Mouse (Mus musculus) layer of hippocampus, adult 2 months (tissue): ENCODE data around the gene Pdia2. TPM values are rescaled to one million over a fixed set of nuclear protein-coding genes. Genes with fewer than 3 reads are reported as not detected.
"Not testable (repeated sequence)": the region's sequence is repeated elsewhere in the genome, so short reads cannot be mapped to it uniquely, and the experiment has no call there.

Experiments
- DNase-seq, 2 experiments: peaks; one replicate each; pipeline ENCODE4 v3.0.0; 2022; ENCODE audit warnings: low spot score in 2 of 2
- H3K27ac ChIP-seq: fragments of 200-600 bp; 2 replicates; pipeline ENCODE4 v1.8.1; 2022
- H3K4me3 ChIP-seq: fragments of 200-600 bp; 2 replicates; pipeline ENCODE4 v1.8.1; 2022; ENCODE audit warnings: mild to moderate bottlenecking
- CTCF ChIP-seq: fragments of 200-600 bp; conservative IDR thresholded peaks from 2 replicates; pipeline ENCODE4 v1.8.1; 2022; ENCODE audit warnings: antibody characterized with exemption, mild to moderate bottlenecking, moderate library complexity
- total RNA-seq, 2 experiments: library from RNA; stranded (reverse); gene quantifications; 2 replicates each; pipeline ENCODE4 v1.2.3; 2021

Gene Pdia2
- total RNA-seq, 2 experiments from 2014 or later: 0.61 TPM; not detected in 1

- DNase-seq: no peak
- H3K4me3 ChIP-seq: no peak overlapping the region
- no peak for TF ChIP-seq CTCF
- H3K27ac ChIP-seq: no peak overlapping the region
Observed at GRCm38 (mm10) chr17:26225150-26225549, 26.3 kb upstream of the Pdia2 start.

- no peak overlapping the region for H3K4me3 ChIP-seq
- no peak overlapping the region for H3K27ac ChIP-seq
- DNase-seq: no peak
- no peak for TF ChIP-seq CTCF
Observed at GRCm38 (mm10) chr17:26221508-26221907, 22.6 kb upstream of the Pdia2 start.

- Histone ChIP-seq H3K4me3 (no peak overlapping the region), H3K27ac (no peak overlapping the region)
- TF ChIP-seq CTCF: no peak
- no peak for DNase-seq
Observed at GRCm38 (mm10) chr17:26212681-26213080, 13.8 kb upstream of the Pdia2 start.

- TF ChIP-seq CTCF: no peak
- no peak for DNase-seq
- H3K4me3 ChIP-seq: no peak overlapping the region
- no peak overlapping the region for H3K27ac ChIP-seq
Observed at GRCm38 (mm10) chr17:26212241-26212640, 13.4 kb upstream of the Pdia2 start.

GRCm38 (mm10) chr17:26207686-26208085, 8.8 kb upstream of the Pdia2 start, which contains the start of gene Arhgdig:
Gene Arhgdig, minus strand, starts transcription at chr17:26207786.
- Histone ChIP-seq H3K4me3 (no peak within 1 kb of the TSS), H3K27ac (no peak within 1 kb of the TSS)
- no peak for DNase-seq
- TF ChIP-seq CTCF: no peak

GRCm38 (mm10) chr17:26206392-26206791, 7.5 kb upstream of the Pdia2 start:
- no peak overlapping the region for H3K4me3 ChIP-seq
- H3K27ac ChIP-seq: no peak overlapping the region
- TF ChIP-seq CTCF: no peak
- no peak for DNase-seq

- no peak for DNase-seq
- Histone ChIP-seq H3K27ac (no peak overlapping the region), H3K4me3 (no peak overlapping the region)
- TF ChIP-seq CTCF: no peak
Observed at GRCm38 (mm10) chr17:26204766-26205165, 5.9 kb upstream of the Pdia2 start.

GRCm38 (mm10) chr17:26203321-26203811, 4.5 kb upstream of the Pdia2 start:
- Histone ChIP-seq H3K27ac (peak overlapping the region; percentile 74), H3K4me3 (peak overlapping the region; percentile 56)
- peak; percentile 43 to 52 for DNase-seq
- no peak for TF ChIP-seq CTCF

- no peak for TF ChIP-seq CTCF
- Histone ChIP-seq H3K27ac (peak within 1 kb of the TSS; percentile 74), H3K4me3 (peak within 1 kb of the TSS; percentile 56)
- peak in 1 of 2 experiments; percentile 37 for DNase-seq
Observed at GRCm38 (mm10) chr17:26202737-26203136, 3.9 kb upstream of the Pdia2 start, which contains the start of gene Rgs11. Gene Rgs11, plus strand, starts transcription at chr17:26202951.

- no peak for DNase-seq
- TF ChIP-seq CTCF: no peak
- H3K4me3 ChIP-seq: no peak overlapping the region
- H3K27ac ChIP-seq: no peak overlapping the region
Observed at GRCm38 (mm10) chr17:26201998-26202397, 3.1 kb upstream of the Pdia2 start.

GRCm38 (mm10) chr17:26200831-26201705, 2.2 kb upstream of the Pdia2 start:
- no peak for TF ChIP-seq CTCF
- Histone ChIP-seq H3K27ac (peak overlapping the region; percentile 70; the same call in 1 of the 2 replicates), H3K4me3 (peak overlapping the region; percentile 64)
- DNase-seq: peak in 1 of 2 experiments; percentile 36

GRCm38 (mm10) chr17:26192481-26193190, 6.3 kb downstream of the Pdia2 start:
- no peak for DNase-seq
- no peak for TF ChIP-seq CTCF

GRCm38 (mm10) chr17:26191486-26191885, 7.4 kb downstream of the Pdia2 start:
- not testable (repeated sequence) for H3K4me3 ChIP-seq, DNase-seq, H3K27ac ChIP-seq
- peak; percentile 28; the same call in 1 of the 2 replicates for TF ChIP-seq CTCF

More at GRCm38 (mm10) chr17:26192481-26193190, 6.3 kb downstream of the Pdia2 start:
- H3K27ac ChIP-seq: no peak overlapping the region
- H3K4me3 ChIP-seq: no peak overlapping the region
